Mouse (Mus musculus) MEL (cell line): ENCODE data around the gene Mmp24. TPM values are rescaled to one million over a fixed set of nuclear protein-coding genes. Genes with fewer than 3 reads are reported as not detected.

Experiments used
- DNase-seq: peaks from one replicate; pipeline ENCODE4 v3.0.0; 2011; ENCODE audit warnings: low read depth, low spot score
- H3K27ac ChIP-seq: 2 replicates; pipeline ENCODE4 v1.5.1; 2012; ENCODE audit warnings: low read depth, mild to moderate bottlenecking, control low read depth, low read length, moderate library complexity; ENCODE audit not compliant: control insufficient read depth
- H3K27me3 ChIP-seq, 2 experiments: fragments of 150-350 bp in 1 of 2; sonication (generic) in 1 of 2; 2 replicates each; pipeline ENCODE4 v1.6.1; 2012; ENCODE audit warnings: low read length in 2 of 2, mild to moderate bottlenecking in 2 of 2, improper control_type of control experiment in 1 of 2, moderate library complexity in 1 of 2; ENCODE audit not compliant: insufficient read depth in 2 of 2, control insufficient read depth in 1 of 2
- H3K36me3 ChIP-seq, 2 experiments: 2 replicates each; pipeline ENCODE4 v1.6.1; 2012 to 2014; ENCODE audit warnings: low read length in 2 of 2, improper control_type of control experiment in 1 of 2, inconsistent platforms in 1 of 2, mild to moderate bottlenecking in 1 of 2; ENCODE audit not compliant: insufficient read depth in 2 of 2, control insufficient read depth in 1 of 2
- H3K4me1 ChIP-seq, 2 experiments: fragments of 150-350 bp in 1 of 2; sonication (generic) in 1 of 2; 2 replicates each; pipeline ENCODE4 v1.6.1; 2012; ENCODE audit warnings: low read length in 2 of 2, improper control_type of control experiment in 1 of 2, mild to moderate bottlenecking in 1 of 2; ENCODE audit not compliant: insufficient read depth in 2 of 2, control insufficient read depth in 1 of 2
- H3K4me3 ChIP-seq, 2 experiments: fragments of 150-350 bp in 1 of 2; sonication (generic) in 1 of 2; 2 replicates each; pipeline ENCODE4 v1.5.1; 2012; ENCODE audit warnings: low read depth in 2 of 2, low read length in 2 of 2, mild to moderate bottlenecking in 2 of 2, moderate library complexity in 2 of 2, control low read depth in 1 of 2, improper control_type of control experiment in 1 of 2; ENCODE audit not compliant: control insufficient read depth in 1 of 2, insufficient read depth in 1 of 2
- H3K79me2 ChIP-seq: 2 replicates; pipeline ENCODE4 v1.6.1; 2012; ENCODE audit warnings: mild to moderate bottlenecking, low read length, moderate library complexity; ENCODE audit not compliant: control insufficient read depth, poor library complexity, insufficient read depth
- H3K9ac ChIP-seq: 2 replicates; pipeline ENCODE4 v1.6.1; 2012; ENCODE audit warnings: low read depth, mild to moderate bottlenecking, control low read depth, low read length, moderate library complexity; ENCODE audit not compliant: control insufficient read depth, poor library complexity, severe bottlenecking
- H3K9me3 ChIP-seq: fragments of 150-350 bp; sonication (generic); replicated peaks from 2 replicates; pipeline ENCODE4 v1.6.1; 2012; ENCODE audit warnings: mild to moderate bottlenecking, low read length, improper control_type of control experiment, moderate library complexity; ENCODE audit not compliant: insufficient read depth
- BHLHE40 ChIP-seq: IDR thresholded peaks from 2 replicates; pipeline ENCODE4 v1.6.1; 2012; ENCODE audit warnings: low read depth, mild to moderate bottlenecking, inconsistent platforms, low read length, improper control_type of control experiment, borderline replicate concordance
- CHD2 ChIP-seq: IDR thresholded peaks from 2 replicates; pipeline ENCODE4 v1.6.1; 2011; ENCODE audit warnings: low read length, improper control_type of control experiment
- ELF1 ChIP-seq: IDR thresholded peaks from 2 replicates; pipeline ENCODE4 v1.6.1; 2014; ENCODE audit warnings: low read depth, mild to moderate bottlenecking, inconsistent platforms, low read length, improper control_type of control experiment, moderate library complexity
- GABPA ChIP-seq: IDR thresholded peaks from 2 replicates; pipeline ENCODE4 v1.6.1; 2012; ENCODE audit warnings: low read depth, mild to moderate bottlenecking, inconsistent platforms, low read length, improper control_type of control experiment, moderate library complexity
- MAFK ChIP-seq: IDR thresholded peaks from 2 replicates; pipeline ENCODE4 v1.6.1; 2011; ENCODE audit warnings: low read depth, mild to moderate bottlenecking, low read length, improper control_type of control experiment, borderline replicate concordance
- MXI1 ChIP-seq: IDR thresholded peaks from 2 replicates; pipeline ENCODE4 v1.6.1; 2011; ENCODE audit warnings: mild to moderate bottlenecking, low read depth, low read length, improper control_type of control experiment
- NELFE ChIP-seq: IDR thresholded peaks from 2 replicates; pipeline ENCODE4 v1.6.1; 2011; ENCODE audit warnings: low read depth, low read length, improper control_type of control experiment
- NRF1 ChIP-seq: IDR thresholded peaks from 2 replicates; pipeline ENCODE4 v1.6.1; 2014; ENCODE audit warnings: low read depth, mild to moderate bottlenecking, inconsistent platforms, low read length, improper control_type of control experiment, moderate library complexity; ENCODE audit not compliant: poor library complexity, insufficient read depth, severe bottlenecking
- POLR2A ChIP-seq, 2 experiments: IDR thresholded peaks; 2 replicates each; pipeline ENCODE4 v1.6.1; 2011 to 2012; ENCODE audit warnings: low read length in 2 of 2, mild to moderate bottlenecking in 2 of 2, control low read depth in 1 of 2, improper control_type of control experiment in 1 of 2, low read depth in 1 of 2, moderate library complexity in 1 of 2; ENCODE audit not compliant: control insufficient read depth in 1 of 2, insufficient read depth in 1 of 2, poor library complexity in 1 of 2
- SIN3A ChIP-seq: IDR thresholded peaks from 2 replicates; pipeline ENCODE4 v1.6.1; 2012; ENCODE audit warnings: low read length, improper control_type of control experiment, inconsistent platforms
- TBP ChIP-seq: IDR thresholded peaks from 2 replicates; pipeline ENCODE4 v1.8.0; 2011; ENCODE audit warnings: low read depth, low read length, improper control_type of control experiment
- UBTF ChIP-seq: IDR thresholded peaks from 2 replicates; pipeline ENCODE4 v1.6.1; 2012; ENCODE audit warnings: low read depth, mild to moderate bottlenecking, inconsistent platforms, low read length, improper control_type of control experiment, moderate library complexity, borderline replicate concordance; ENCODE audit not compliant: insufficient read depth
- ZKSCAN1 ChIP-seq: IDR thresholded peaks from 2 replicates; pipeline ENCODE4 v1.6.1; 2012; ENCODE audit warnings: low read depth, mild to moderate bottlenecking, inconsistent platforms, low read length, improper control_type of control experiment, moderate library complexity
- ZMIZ1 ChIP-seq: IDR thresholded peaks from 2 replicates; pipeline ENCODE4 v1.6.1; 2012; ENCODE audit warnings: low read depth, mild to moderate bottlenecking, inconsistent platforms, low read length, improper control_type of control experiment, moderate library complexity
- polyA plus RNA-seq, 2 experiments: library from polyadenylated mRNA; stranded (reverse) in 1 of 2; unstranded in 1 of 2; fragments of >175 nt in 1 of 2; fragments of >200 nt in 1 of 2; gene quantifications; 2 replicates each; pipeline versions ENCODE4 v1.2.1 to v1.2.4; 2012; ENCODE audit warnings: low replicate concordance in 2 of 2, low read depth in 1 of 2; ENCODE audit not compliant: insufficient read length in 2 of 2, insufficient read depth in 1 of 2, missing spikeins in 1 of 2
- total RNA-seq: library from RNA; depleted of rRNA; stranded (reverse); fragments of 300-350 nt; gene quantifications from 2 replicates; pipeline ENCODE4 v1.2.3, GENCODE M21; 2012

The Mmp24 gene
- total and polyA plus RNA-seq, 3 experiments = 0.06 to 0.27 TPM; not detected in 1

- no peak overlapping the region for H3K9ac ChIP-seq
- TF ChIP-seq CHD2 (no peak), ELF1 (no peak), GABPA (no peak), ZKSCAN1 (no peak), MAFK (no peak)
- no peaks in the 10 kb centered on the region for H3K27me3 ChIP-seq
- no peaks in the 10 kb centered on the region for H3K9me3 ChIP-seq
- DNase-seq = no peak
- no peak overlapping the region for H3K4me3 ChIP-seq
- H3K27ac ChIP-seq = no peak overlapping the region
- no peaks in the 10 kb centered on the region for H3K79me2 ChIP-seq
- H3K36me3 ChIP-seq = peaks cover 0 to 9% of the 10 kb centered on the region in 2 experiments; a peak in 1 of 4 replicates
- H3K4me1 ChIP-seq = no peaks in the 10 kb centered on the region
Measured at GRCm38 (mm10) chr2:155860102-155860501, 85.0 kb downstream of the Mmp24 start.

- Histone ChIP-seq H3K9me3 (no peaks in the 10 kb centered on the region), H3K36me3 (peaks cover 0 to 9% of the 10 kb centered on the region in 2 experiments; a peak in 1 of 4 replicates), H3K4me3 (no peak overlapping the region), H3K27me3 (no peaks in the 10 kb centered on the region), H3K27ac (no peak overlapping the region), H3K4me1 (no peaks in the 10 kb centered on the region), H3K9ac (no peak overlapping the region), H3K79me2 (no peaks in the 10 kb centered on the region)
- no peak for DNase-seq
- no peak for TF ChIP-seq NELFE
- TF ChIP-seq ZMIZ1 = no peak
Measured at GRCm38 (mm10) chr2:155861581-155861980, 86.4 kb downstream of the Mmp24 start.

- peaks cover 0 to 9% of the 10 kb centered on the region in 2 experiments; a peak in 1 of 4 replicates for H3K36me3 ChIP-seq
Measured at GRCm38 (mm10) chr2:155862573-155863300, 87.6 kb downstream of the Mmp24 start.

More at GRCm38 (mm10) chr2:155862573-155863300, 87.6 kb downstream of the Mmp24 start:
- Histone ChIP-seq H3K4me1 (no peaks in the 10 kb centered on the region), H3K79me2 (no peaks in the 10 kb centered on the region), H3K27ac (no peak overlapping the region), H3K27me3 (no peaks in the 10 kb centered on the region), H3K9ac (no peak overlapping the region), H3K4me3 (no peak overlapping the region), H3K9me3 (no peaks in the 10 kb centered on the region)
- TF ChIP-seq BHLHE40 = no peak
- no peak for TF ChIP-seq MXI1
- TF ChIP-seq SIN3A = no peak
- no peak for TF ChIP-seq UBTF
- no peak for TF ChIP-seq ELF1
- no peak for TF ChIP-seq POLR2A (IDR thresholded peaks at IDR 0.05; ENCODE audit: control insufficient read depth in 1 of 2, insufficient read depth in 1 of 2, low read depth in 1 of 2, low read length in 2 of 2, poor library complexity in 1 of 2)
- no peak for TF ChIP-seq NRF1
- TF ChIP-seq GABPA = no peak
- no peak for TF ChIP-seq TBP
- TF ChIP-seq, all 39 proteins: peak for 0
- DNase-seq = no peak
